Mouse (Mus musculus) stomach, postnatal 0 days (tissue): ENCODE data around the gene Mfsd5. TPM values are rescaled to one million over a fixed set of nuclear protein-coding genes. Genes with fewer than 3 reads are reported as not detected.

Experiments
- ATAC-seq: fragments of 200-750 bp; cut with Nextera tagmentation; 2 replicates; pipeline ENCODE4 v1.8.0; 2017; ENCODE audit not compliant: low FRiP score, low TSS enrichment
- DNase-seq: peaks from one replicate; pipeline ENCODE4 v3.0.0-alpha.2; 2016; ENCODE audit warnings: low spot score
- H3K27ac ChIP-seq: fragments of 300-500 bp; sonication (generic); replicated peaks from 2 replicates; pipeline ENCODE4 v1.5.1; 2014; ENCODE audit warnings: mild to moderate bottlenecking, control low read depth
- H3K27me3 ChIP-seq: fragments of 300-500 bp; sonication (generic); 2 replicates; pipeline ENCODE4 v1.6.1; 2014; ENCODE audit warnings: low read length; ENCODE audit not compliant: control insufficient read depth, insufficient read depth
- H3K36me3 ChIP-seq: fragments of 300-500 bp; sonication (generic); 2 replicates; pipeline ENCODE4 v1.6.1; 2014; ENCODE audit warnings: low read length, mixed read lengths; ENCODE audit not compliant: control insufficient read depth, insufficient read depth
- H3K4me1 ChIP-seq: fragments of 300-500 bp; sonication (generic); replicated peaks from 2 replicates; pipeline ENCODE4 v1.6.1; 2014; ENCODE audit warnings: antibody characterized with exemption; ENCODE audit not compliant: control insufficient read depth, insufficient read depth
- H3K4me2 ChIP-seq: fragments of 300-500 bp; sonication (generic); replicated peaks from 2 replicates; pipeline ENCODE4 v1.6.1; 2014; ENCODE audit warnings: low read depth, mild to moderate bottlenecking, control low read depth, moderate library complexity
- H3K4me3 ChIP-seq: fragments of 300-500 bp; sonication (generic); 2 replicates; pipeline ENCODE4 v1.5.1; 2014; ENCODE audit warnings: low read depth, low read length, control low read depth
- H3K9ac ChIP-seq: fragments of 300-500 bp; sonication (generic); 2 replicates; pipeline ENCODE4 v1.6.1; 2014; ENCODE audit warnings: mild to moderate bottlenecking, low read length, control low read depth, mixed read lengths
- H3K9me3 ChIP-seq: fragments of 300-500 bp; sonication (generic); 2 replicates; pipeline ENCODE4 v1.6.1; 2016; ENCODE audit warnings: low read length; ENCODE audit not compliant: control insufficient read depth
- CTCF ChIP-seq: IDR thresholded peaks from 2 replicates; pipeline ENCODE4 v1.5.1; 2016; ENCODE audit warnings: antibody characterized with exemption, low read depth, mild to moderate bottlenecking, moderate library complexity
- EP300 ChIP-seq: optimal IDR thresholded peaks from 2 replicates; pipeline ENCODE3; 2016; ENCODE audit warnings: antibody characterized with exemption
- WGBS: fragments of 180-500 bp; shearing (Covaris S2); extraction: QIAGEN DNeasy Blood & Tissue Kit; methylation state at CpG from one replicate; pipeline ENCODE4 v1.1.7; 2014; 5-methylcytosine and 5-hydroxymethylcytosine counted together
- polyA plus RNA-seq: library from polyadenylated mRNA; unstranded; fragments of >200 nt; fragmentation: Nextera tagmentation; extraction: Ambion mirVana; gene quantifications from 2 replicates; pipeline ENCODE4 v1.2.1, GENCODE M21; 2015

Gene Mfsd5
- polyA plus RNA-seq, 1 experiment from 2014 or later: 81.6 TPM

GRCm38 (mm10) chr15:102311489-102311888, 32.2 kb downstream of the Mfsd5 start:
- no peak for DNase-seq
- Histone ChIP-seq H3K27ac (no peak overlapping the region), H3K4me2 (no peak overlapping the region), H3K36me3 (peaks cover 7% of the 10 kb centered on the region), H3K9ac (no peak overlapping the region), H3K4me1 (no peaks in the 10 kb centered on the region), H3K4me3 (no peak overlapping the region), H3K27me3 (no peaks in the 10 kb centered on the region), H3K9me3 (no peaks in the 10 kb centered on the region)
- no peak for ATAC-seq
- TF ChIP-seq CTCF (no peak), EP300 (no peak)

GRCm38 (mm10) chr15:102315292-102315691, 36.0 kb downstream of the Mfsd5 start:
- Histone ChIP-seq H3K4me2 (no peak overlapping the region), H3K9me3 (no peaks in the 10 kb centered on the region), H3K4me1 (no peaks in the 10 kb centered on the region), H3K27me3 (no peaks in the 10 kb centered on the region), H3K4me3 (no peak overlapping the region), H3K9ac (no peak overlapping the region), H3K27ac (no peak overlapping the region), H3K36me3 (peaks cover 10% of the 10 kb centered on the region)
- ATAC-seq: no peak
- TF ChIP-seq EP300: no peak
- no peak for TF ChIP-seq CTCF
- WGBS: 77% methylated on average over 8 of the region's 8 CpGs
- no peak for DNase-seq

DNA sequence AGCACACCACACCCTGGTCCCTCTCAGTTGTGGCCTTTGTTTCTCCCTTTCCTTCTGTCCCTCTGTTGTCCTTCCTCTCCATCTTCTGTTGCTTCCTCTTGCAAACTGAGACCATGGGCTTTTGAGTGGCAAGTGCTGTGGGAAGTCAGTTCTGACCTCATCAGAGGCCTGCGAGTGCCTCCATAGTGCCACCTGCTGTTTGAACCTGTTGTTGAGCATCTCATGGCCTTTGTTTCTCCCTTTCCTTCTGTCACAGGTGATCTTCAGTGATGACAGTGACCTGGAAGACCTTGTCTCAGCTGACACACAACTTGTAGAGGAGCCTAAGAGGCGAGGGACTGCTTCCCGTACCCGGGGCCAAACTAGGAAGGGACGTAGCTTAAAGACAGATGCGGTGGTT, 37.0 kb downstream of the Mfsd5 start:
- Histone ChIP-seq H3K27me3 (no peaks in the 10 kb centered on the region), H3K36me3 (peaks cover 10% of the 10 kb centered on the region), H3K9me3 (no peaks in the 10 kb centered on the region), H3K4me3 (no peak overlapping the region), H3K9ac (no peak overlapping the region), H3K4me2 (no peak overlapping the region), H3K4me1 (no peaks in the 10 kb centered on the region), H3K27ac (no peak overlapping the region)
- TF ChIP-seq CTCF (peak; percentile 87), EP300 (no peak)
- 85% methylated on average over 6 of the region's 6 CpGs for WGBS
- DNase-seq (peak; percentile 60), ATAC-seq (peak; percentile 29)

- Histone ChIP-seq H3K9me3 (no peaks in the 10 kb centered on the region), H3K27me3 (no peaks in the 10 kb centered on the region), H3K4me2 (no peak overlapping the region; the same call in 1 of the 2 replicates), H3K4me3 (no peak overlapping the region), H3K36me3 (peaks cover 4% of the 10 kb centered on the region), H3K4me1 (0 out of 2 replicates have a peak, but pooled peaks cover 5% of the 10 kb centered on the region), H3K27ac (no peak overlapping the region), H3K9ac (no peak overlapping the region)
- WGBS: 81% methylated on average over 12 of the region's 12 CpGs
- ATAC-seq (no peak), DNase-seq (no peak)
- TF ChIP-seq EP300: no peak
- TF ChIP-seq CTCF: no peak
These were observed 45.6 kb downstream of the Mfsd5 start for GRCm38 (mm10) chr15:102324654-102325473.

DNA sequence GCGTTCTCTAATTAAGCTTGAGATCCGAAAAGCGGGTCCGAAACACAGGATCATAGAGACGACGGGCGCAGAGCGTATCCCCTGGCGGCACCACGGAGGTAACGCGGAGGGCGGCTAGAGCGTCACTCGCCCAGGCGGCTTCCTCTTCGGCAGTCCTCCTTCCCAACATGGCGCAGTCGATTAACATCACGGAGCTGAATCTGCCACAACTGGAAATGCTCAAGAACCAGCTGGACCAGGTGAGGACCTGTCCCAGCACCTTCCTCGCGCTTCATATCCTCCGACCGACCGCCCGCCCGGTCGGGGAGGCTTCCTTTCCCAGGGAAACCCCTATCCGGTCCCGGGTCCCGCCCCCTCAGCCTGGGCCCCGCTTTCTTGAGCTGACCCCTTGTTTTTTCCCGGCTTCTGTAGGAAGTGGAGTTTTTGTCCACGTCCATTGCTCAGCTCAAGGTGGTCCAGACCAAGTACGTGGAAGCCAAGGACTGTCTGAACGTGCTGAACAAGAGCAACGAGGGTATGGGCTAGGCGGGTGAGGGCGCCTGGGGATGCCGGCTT, 46.8 kb downstream of the Mfsd5 start, which contains the start of gene Pfdn5:
Gene Pfdn5 (plus strand): TSS at position 95 of the 555 bp plus-strand sequence.
- peak within 1 kb of the TSS; percentile 63 for H3K4me2 ChIP-seq
- DNase-seq (peak; percentile 90), ATAC-seq (peak; percentile 89)
- no peak for TF ChIP-seq EP300
- TF ChIP-seq CTCF: peak; percentile 63
- WGBS: under 1% methylated on average over 39 of the region's 40 CpGs
- no peaks in the 10 kb centered on the region for H3K9me3 ChIP-seq
- H3K4me3 ChIP-seq: peak within 1 kb of the TSS; percentile 82
- no peaks in the 10 kb centered on the region; the same call in 1 of the 2 replicates for H3K36me3 ChIP-seq
- peak within 1 kb of the TSS; percentile 80 for H3K9ac ChIP-seq
- no peaks in the 10 kb centered on the region for H3K27me3 ChIP-seq
- peak within 1 kb of the TSS; percentile 67 for H3K27ac ChIP-seq
- H3K4me1 ChIP-seq: 0 out of 2 replicates have a peak, but pooled peaks cover 5% of the 10 kb centered on the region

GRCm38 (mm10) chr15:102326892-102327291, 47.6 kb downstream of the Mfsd5 start:
- Histone ChIP-seq H3K4me3 (peak overlapping the region; percentile 82), H3K9me3 (no peaks in the 10 kb centered on the region), H3K4me1 (0 out of 2 replicates have a peak, but pooled peaks cover 5% of the 10 kb centered on the region), H3K27ac (no peak overlapping the region), H3K27me3 (no peaks in the 10 kb centered on the region), H3K9ac (peak overlapping the region; percentile 80; the same call in 1 of the 2 replicates), H3K4me2 (peak overlapping the region; percentile 63), H3K36me3 (no peaks in the 10 kb centered on the region; the same call in 1 of the 2 replicates)
- 55% methylated on average over 8 of the region's 8 CpGs for WGBS
- DNase-seq: no peak
- TF ChIP-seq CTCF: no peak
- no peak for TF ChIP-seq EP300
- ATAC-seq: no peak

Other genes with a start within 250 kb of the Mfsd5 start
- 46.5 and 48.4 TPM in 2 replicates for gene Eif4b, start 205.7 kb upstream of the Mfsd5 start, polyA plus RNA-seq
- gene Tns2, start 179.0 kb upstream of the Mfsd5 start, polyA plus RNA-seq: 11.9 and 15.5 TPM in 2 replicates
- gene Spryd3, start 143.2 kb upstream of the Mfsd5 start, polyA plus RNA-seq: 28.5 and 29.0 TPM in 2 replicates
- 30.6 and 39.5 TPM in 2 replicates for gene Igfbp6, start 135.1 kb upstream of the Mfsd5 start, polyA plus RNA-seq
- gene Soat2, start 128.9 kb upstream of the Mfsd5 start, polyA plus RNA-seq: 5.9 and 6.0 TPM in 2 replicates
- gene Zfp740, start 76.2 kb upstream of the Mfsd5 start, polyA plus RNA-seq: 19.9 and 20.2 TPM in 2 replicates
- 32.1 and 39.4 TPM in 2 replicates for gene Csad, start 74.7 kb upstream of the Mfsd5 start, polyA plus RNA-seq
- 1.2 TPM in 2 replicates for gene Itgb7, start 47.5 kb upstream of the Mfsd5 start, polyA plus RNA-seq
- gene Rarg, start 21.9 kb upstream of the Mfsd5 start, polyA plus RNA-seq: 27.2 and 34.6 TPM in 2 replicates
- gene Gm9918, start 8.9 kb upstream of the Mfsd5 start, polyA plus RNA-seq: 0.10 and 0.12 TPM in 2 replicates
- 2.2 and 4.0 TPM in 2 replicates for gene Espl1, start 16.8 kb downstream of the Mfsd5 start, polyA plus RNA-seq
- gene Pfdn5, start 46.7 kb downstream of the Mfsd5 start, polyA plus RNA-seq: 321 and 336 TPM in 2 replicates
- gene Myg1, start 52.3 kb downstream of the Mfsd5 start, polyA plus RNA-seq: 39.7 and 44.8 TPM in 2 replicates
- gene Aaas, start 71.3 kb downstream of the Mfsd5 start, polyA plus RNA-seq: 21.1 and 21.7 TPM in 2 replicates
- gene Sp7, start 87.7 kb downstream of the Mfsd5 start, polyA plus RNA-seq: 0.40 and 0.41 TPM in 2 replicates
- gene Sp1, start 126.7 kb downstream of the Mfsd5 start, polyA plus RNA-seq: 4.4 and 4.7 TPM in 2 replicates
- 0.42 and 0.80 TPM in 2 replicates for gene Amhr2, start 165.9 kb downstream of the Mfsd5 start, polyA plus RNA-seq
- gene Prr13, start 179.6 kb downstream of the Mfsd5 start, polyA plus RNA-seq: 339 and 365 TPM in 2 replicates
- 90.7 and 96.2 TPM in 2 replicates for gene Pcbp2, start 191.1 kb downstream of the Mfsd5 start, polyA plus RNA-seq
- gene Gm10337, start 224.3 kb downstream of the Mfsd5 start, polyA plus RNA-seq: not detected in 2 replicates
- gene Map3k12, start 237.6 kb downstream of the Mfsd5 start, polyA plus RNA-seq: 3.3 and 3.9 TPM in 2 replicates
- 41.7 and 44.3 TPM in 2 replicates for gene Tarbp2, start 238.7 kb downstream of the Mfsd5 start, polyA plus RNA-seq
- gene Npff, start 245.5 kb downstream of the Mfsd5 start, polyA plus RNA-seq: 1.1 and 1.3 TPM in 2 replicates